Mouse (Mus musculus): ENCODE results near the gene Taok1. TPM values are rescaled to one million over a fixed set of nuclear protein-coding genes. Genes with fewer than 3 reads are reported as not detected.

Gene Taok1
- polyA plus RNA-seq, 1 experiment from 2014 or later: 23.7 TPM

DNA sequence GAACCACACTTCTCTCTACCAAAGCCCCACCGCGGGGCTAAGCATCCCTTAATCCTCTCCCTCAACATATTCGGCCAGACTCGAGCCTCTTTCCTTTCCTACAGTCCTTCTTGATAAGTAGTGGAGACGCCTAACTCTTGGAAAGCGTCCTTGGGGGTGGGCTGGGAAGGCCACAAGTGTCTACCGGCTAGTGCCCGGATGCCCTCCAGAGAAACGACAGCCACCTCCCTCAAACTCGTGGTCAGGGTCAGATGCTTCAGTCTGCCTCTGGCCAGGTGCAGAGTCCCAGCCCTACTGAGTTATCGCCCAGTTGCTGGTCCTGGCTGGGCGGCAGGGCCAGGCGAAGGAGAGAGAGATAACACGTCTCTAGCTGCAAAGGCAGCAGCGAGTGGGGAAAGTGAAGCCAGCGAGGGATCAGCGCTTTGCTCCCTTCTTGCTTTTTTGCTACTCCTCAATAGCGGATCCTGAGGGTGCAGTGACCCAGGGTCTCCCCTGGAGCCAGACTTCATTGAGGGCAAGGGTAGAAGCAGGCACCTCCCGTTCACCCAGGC is 93.3 kb downstream of the Taok1 start:
- H3K27ac ChIP-seq: no peak overlapping the region
- H3K9ac ChIP-seq: peak overlapping the region; percentile 71
- no peaks in the 10 kb centered on the region for H3K9me3 ChIP-seq
- peak overlapping the region; percentile 51 for H3K4me3 ChIP-seq
- peaks cover 48% of the 10 kb centered on the region for H3K27me3 ChIP-seq
- no peaks in the 10 kb centered on the region for H3K36me3 ChIP-seq
- H3K4me1 ChIP-seq (replicated peaks): peaks cover 54% of the 10 kb centered on the region
- peak overlapping the region; percentile 96 for H3K4me2 ChIP-seq
- no peak for ATAC-seq (ENCODE audit: low FRiP score)
- 4% methylated on average over 19 of the region's 19 CpGs for WGBS

DNA sequence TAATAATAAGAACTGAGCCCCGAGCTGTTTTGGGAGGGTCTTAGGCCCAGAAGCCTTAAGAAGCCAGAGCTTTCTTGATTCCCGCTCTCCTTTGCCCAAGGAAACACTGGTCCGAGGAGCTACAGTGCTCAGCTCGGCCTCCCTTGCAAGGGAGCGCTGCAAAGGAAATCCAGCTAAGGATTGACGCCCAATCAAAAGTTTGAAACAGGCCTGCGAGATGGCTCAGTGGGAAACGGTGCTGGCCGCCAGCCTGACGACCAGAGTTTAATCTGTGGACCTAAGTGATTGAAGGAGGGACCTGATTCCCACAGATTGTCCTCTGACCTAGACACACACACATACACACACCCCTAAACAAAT is 93.8 kb downstream of the Taok1 start:
- WGBS: 4% methylated on average over 10 of the region's 10 CpGs
- Histone ChIP-seq H3K4me2 (peak overlapping the region; percentile 96), H3K27me3 (peaks cover 48% of the 10 kb centered on the region), H3K36me3 (peaks cover 5% of the 10 kb centered on the region; the same call in 1 of the 2 replicates), H3K9me3 (no peaks in the 10 kb centered on the region), H3K9ac (peak overlapping the region; percentile 53; the same call in 1 of the 2 replicates), H3K4me3 (peak overlapping the region; percentile 60), H3K4me1 (replicated peaks) (peaks cover 54% of the 10 kb centered on the region), H3K27ac (no peak overlapping the region)
- ATAC-seq (ENCODE audit: low FRiP score): no peak

DNA sequence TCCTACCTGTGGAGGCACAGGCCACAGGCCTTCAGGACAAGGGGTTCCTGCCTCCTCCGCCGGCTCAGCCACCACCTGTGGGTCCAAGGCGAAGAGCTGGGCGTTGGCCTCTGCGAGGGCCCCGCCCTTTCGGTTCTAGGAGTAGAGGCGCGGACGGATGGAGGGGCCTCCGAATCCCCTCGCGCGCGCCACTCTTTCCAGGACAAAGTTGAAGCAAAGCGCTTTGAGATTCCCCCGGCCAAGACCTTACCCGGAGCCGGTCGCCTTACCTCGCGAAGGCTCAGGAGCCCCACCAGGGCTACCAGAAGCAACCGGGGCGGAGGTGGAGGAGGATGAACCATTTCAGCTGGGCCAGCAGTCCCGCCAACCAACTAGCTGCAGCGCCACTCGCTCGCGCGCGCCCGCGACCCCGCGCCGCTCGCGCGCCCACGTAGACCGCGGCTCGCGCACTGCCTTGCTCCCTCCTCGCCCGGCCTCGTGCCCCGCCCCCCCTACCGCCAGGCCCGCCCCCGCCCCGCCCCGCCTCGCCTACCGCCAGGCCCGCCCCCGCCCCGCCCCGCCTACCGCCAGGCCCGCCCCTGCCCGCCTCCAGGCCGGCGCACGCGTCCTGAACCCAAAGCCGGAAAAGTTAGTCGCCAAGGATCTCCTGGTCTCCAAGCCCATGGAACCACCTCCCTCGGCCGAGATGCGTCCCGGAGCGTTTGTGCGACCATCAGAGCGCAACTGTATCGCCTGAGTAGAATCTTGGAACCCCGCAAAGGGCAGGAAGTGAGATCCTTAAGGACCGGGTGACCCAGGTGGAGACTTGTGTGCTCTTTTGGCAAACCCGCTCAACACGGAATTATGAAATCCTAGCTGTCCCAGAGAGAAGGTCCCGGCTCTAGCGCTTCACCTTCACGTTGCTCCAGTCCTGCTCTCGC is 94.5 kb downstream of the Taok1 start:
- Histone ChIP-seq H3K36me3 (peaks cover 6% of the 10 kb centered on the region; the same call in 1 of the 2 replicates), H3K27me3 (peaks cover 44% of the 10 kb centered on the region), H3K9ac (peak overlapping the region; percentile 74), H3K4me1 (replicated peaks) (peaks cover 54% of the 10 kb centered on the region), H3K27ac (no peak overlapping the region), H3K4me3 (peak overlapping the region; percentile 60), H3K9me3 (no peaks in the 10 kb centered on the region), H3K4me2 (peak overlapping the region; percentile 96)
- under 1% methylated on average over 72 of the region's 84 CpGs for WGBS
- ATAC-seq (ENCODE audit: low FRiP score): peak; percentile 61

DNA sequence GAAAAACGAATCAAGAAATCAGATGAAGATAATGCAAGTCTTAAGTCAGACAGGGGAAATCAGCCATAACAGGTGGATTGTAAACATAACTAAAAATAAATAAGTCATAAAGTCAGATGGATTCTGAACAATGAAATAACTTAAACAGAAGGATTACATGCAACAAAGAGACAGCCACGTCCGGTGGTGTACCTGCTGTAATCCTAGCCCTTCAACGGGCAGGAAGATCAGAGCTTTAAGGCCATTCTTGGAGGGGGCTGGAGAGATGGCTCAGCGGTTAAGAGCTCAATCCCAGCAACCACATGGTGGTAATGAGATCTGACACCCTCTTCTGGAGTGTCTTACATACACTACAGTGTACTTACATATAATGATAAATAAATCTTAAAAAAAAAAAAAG is 96.3 kb downstream of the Taok1 start:
- WGBS: 85% methylated on average over 5 of the region's 5 CpGs
- no peak overlapping the region for H3K4me2 ChIP-seq
- no peak overlapping the region for H3K27ac ChIP-seq
- peaks cover 21% of the 10 kb centered on the region for H3K36me3 ChIP-seq
- peaks cover 47% of the 10 kb centered on the region for H3K4me1 ChIP-seq (replicated peaks)
- no peak overlapping the region for H3K9ac ChIP-seq
- peaks cover 33% of the 10 kb centered on the region for H3K27me3 ChIP-seq
- no peak overlapping the region for H3K4me3 ChIP-seq
- no peak for ATAC-seq (ENCODE audit: low FRiP score)
- H3K9me3 ChIP-seq: no peaks in the 10 kb centered on the region

DNA sequence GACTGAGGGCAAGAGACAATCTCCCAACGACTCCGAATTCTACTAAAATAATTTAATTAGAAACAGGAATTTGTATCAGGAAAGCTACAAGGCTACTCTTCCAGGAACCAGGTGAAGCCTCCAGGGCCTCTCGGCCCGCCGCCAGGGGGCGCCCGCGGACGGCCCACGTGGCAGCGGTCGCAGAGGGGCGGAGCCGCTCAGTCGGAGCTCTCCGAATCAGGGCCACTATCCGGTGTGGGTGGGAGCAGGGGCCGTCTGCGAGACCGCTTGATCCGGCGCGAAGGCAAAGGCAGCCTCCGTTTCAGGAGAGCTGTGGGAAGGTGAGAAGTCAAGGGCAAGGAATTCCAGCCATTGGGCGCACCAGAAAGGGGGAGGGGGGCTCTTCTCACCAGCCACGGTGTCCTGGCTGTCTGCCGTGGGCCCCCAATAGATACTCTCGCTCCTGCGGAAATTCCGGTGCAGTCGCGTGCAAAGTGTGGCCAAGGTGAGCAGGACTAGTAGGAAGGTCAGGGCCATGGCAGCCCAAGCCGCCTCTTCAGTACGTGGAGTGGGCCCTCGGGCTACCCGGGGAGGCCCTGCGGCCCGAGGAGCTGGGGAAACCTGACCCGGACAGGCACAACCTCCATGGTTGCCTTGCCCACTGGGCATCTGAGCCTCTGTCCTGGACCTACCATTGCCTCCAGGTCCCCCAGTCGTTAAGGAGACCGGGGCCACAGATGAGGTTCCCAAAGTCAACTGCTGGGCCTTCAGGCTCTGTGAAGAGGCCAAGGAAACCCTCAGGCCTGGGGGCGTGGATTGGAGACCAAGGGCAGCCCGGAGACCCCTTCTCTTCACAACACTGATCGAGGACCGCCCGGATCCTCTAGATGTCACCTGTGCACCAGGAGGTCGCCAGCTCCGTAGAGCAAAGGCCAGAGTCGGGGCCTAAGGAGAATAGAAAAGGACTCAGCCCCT is 99.3 kb downstream of the Taok1 start:
- Histone ChIP-seq H3K4me3 (peak overlapping the region; percentile 34), H3K27ac (no peak overlapping the region), H3K36me3 (peaks cover 51% of the 10 kb centered on the region), H3K27me3 (peaks cover 4% of the 10 kb centered on the region), H3K4me1 (replicated peaks) (peaks cover 17% of the 10 kb centered on the region), H3K9ac (peak overlapping the region; percentile 60), H3K9me3 (no peaks in the 10 kb centered on the region), H3K4me2 (peak overlapping the region; percentile 59)
- WGBS: 20% methylated on average over 49 of the region's 49 CpGs
- ATAC-seq (ENCODE audit: low FRiP score): peak; percentile 48; the same call in 1 of the 2 replicates

DNA sequence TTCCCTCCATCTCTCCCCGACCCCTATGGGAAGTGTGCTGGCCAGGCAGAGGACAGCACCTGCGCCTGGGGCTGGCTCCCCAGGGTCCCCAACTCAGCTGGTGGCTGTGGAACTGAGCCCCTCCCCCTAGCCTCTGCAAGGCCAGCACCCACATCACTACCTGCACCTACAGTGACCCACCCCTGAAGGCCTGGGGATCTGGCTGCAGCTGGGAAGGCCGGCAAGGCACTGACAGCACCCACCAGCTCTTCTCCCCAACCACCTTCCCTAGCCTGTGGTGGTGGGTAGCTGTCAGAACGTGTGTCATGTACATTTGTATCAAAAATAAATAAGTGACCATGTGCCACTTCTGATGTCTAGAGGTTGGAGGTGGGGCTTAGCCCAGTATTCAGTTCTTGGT is 100.2 kb downstream of the Taok1 start:
- H3K4me1 ChIP-seq (replicated peaks): peaks cover 11% of the 10 kb centered on the region
- ATAC-seq (ENCODE audit: low FRiP score): 0 out of 2 replicates have a peak, but pooled peaks have one; percentile 14
- no peak overlapping the region for H3K27ac ChIP-seq
- no peak overlapping the region for H3K4me2 ChIP-seq
- peaks cover 60% of the 10 kb centered on the region for H3K36me3 ChIP-seq
- 72% methylated on average over 4 of the region's 4 CpGs for WGBS
- H3K4me3 ChIP-seq: no peak overlapping the region
- no peak overlapping the region for H3K9ac ChIP-seq
- H3K9me3 ChIP-seq: no peaks in the 10 kb centered on the region
- peaks cover 3% of the 10 kb centered on the region; the same call in 1 of the 2 replicates for H3K27me3 ChIP-seq

DNA sequence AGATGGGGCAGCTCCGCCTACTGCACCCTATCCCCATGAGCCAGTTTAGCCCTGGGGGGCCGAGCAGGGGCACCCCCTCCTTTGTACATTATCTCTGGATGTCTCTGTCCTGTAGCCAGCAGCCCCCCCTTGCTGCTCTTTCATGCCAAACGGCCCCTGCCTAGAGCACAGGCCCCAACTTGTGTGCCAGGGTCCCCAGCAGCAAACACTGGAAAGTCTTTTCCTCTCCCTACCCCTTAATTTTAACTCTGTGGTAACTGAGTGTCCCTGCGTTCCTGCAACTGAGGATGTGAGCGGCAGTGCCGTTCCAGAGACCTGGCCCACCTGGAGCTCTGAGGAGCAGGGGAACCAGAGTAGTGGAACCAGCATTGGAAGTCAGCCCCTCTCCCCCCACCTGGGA is 100.7 kb downstream of the Taok1 start:
- Histone ChIP-seq H3K36me3 (peaks cover 65% of the 10 kb centered on the region), H3K27ac (no peak overlapping the region), H3K4me1 (replicated peaks) (peaks cover 8% of the 10 kb centered on the region), H3K4me3 (no peak overlapping the region), H3K4me2 (no peak overlapping the region), H3K9ac (no peak overlapping the region), H3K9me3 (no peaks in the 10 kb centered on the region), H3K27me3 (no peaks in the 10 kb centered on the region)
- no peak for ATAC-seq (ENCODE audit: low FRiP score)
- WGBS: 83% methylated on average over 6 of the region's 6 CpGs

DNA sequence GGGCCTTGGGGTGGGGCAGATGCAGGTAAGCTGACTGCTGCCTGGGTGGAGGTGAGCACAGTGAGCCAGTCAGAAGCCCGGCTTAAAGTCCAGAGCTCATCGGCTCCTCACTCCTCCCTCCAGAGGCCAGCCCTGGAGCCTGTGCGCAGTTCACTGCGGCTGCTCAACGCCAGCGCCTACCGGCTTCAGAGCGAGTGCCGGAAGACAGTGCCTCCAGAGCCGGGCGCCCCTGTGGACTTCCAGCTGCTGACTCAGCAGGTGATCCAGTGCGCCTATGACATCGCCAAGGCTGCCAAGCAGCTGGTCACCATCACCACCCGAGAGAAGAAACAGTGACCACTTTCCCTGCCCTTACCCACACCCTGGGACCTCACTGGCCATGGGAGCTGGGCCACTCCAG is 101.3 kb downstream of the Taok1 start:
- H3K27ac ChIP-seq: no peak overlapping the region
- no peak for ATAC-seq (ENCODE audit: low FRiP score)
- H3K27me3 ChIP-seq: no peaks in the 10 kb centered on the region
- H3K9me3 ChIP-seq: no peaks in the 10 kb centered on the region
- H3K36me3 ChIP-seq: peaks cover 66% of the 10 kb centered on the region
- H3K4me1 ChIP-seq (replicated peaks): peaks cover 9% of the 10 kb centered on the region
- no peak overlapping the region for H3K4me2 ChIP-seq
- WGBS: 81% methylated on average over 14 of the region's 14 CpGs
- H3K9ac ChIP-seq: no peak overlapping the region
- no peak overlapping the region for H3K4me3 ChIP-seq

DNA sequence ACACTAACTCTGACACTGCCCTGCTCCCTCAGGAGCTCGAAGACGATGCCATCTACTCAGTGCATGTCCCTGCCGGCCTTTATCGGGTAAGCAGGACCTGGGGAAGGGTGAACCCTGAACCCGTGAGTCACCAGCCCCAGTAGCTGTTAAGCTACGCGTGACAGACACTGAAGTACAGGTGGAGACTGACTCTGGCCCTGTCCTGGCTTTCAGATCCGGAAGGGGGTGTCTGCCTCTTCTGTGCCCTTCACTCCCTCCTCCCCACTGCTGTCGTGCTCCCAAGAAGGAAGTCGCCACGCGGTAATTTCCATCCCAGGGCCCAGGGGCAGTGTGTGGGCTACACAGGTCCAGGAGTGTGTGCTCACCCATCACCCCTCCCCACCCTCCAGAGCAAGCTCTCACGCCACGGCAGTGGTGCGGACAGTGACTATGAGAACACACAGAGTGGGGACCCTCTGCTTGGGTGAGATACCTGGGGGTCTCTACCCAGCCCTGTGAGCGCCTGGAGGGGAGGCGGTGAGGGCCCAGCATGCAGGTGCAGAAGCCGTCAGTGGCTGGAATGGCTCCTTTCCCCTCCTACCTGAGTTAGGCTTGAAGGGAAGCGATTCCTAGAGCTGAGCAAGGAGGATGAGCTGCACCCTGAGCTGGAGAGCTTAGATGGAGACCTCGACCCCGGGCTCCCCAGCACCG is 102.2 kb downstream of the Taok1 start:
- Histone ChIP-seq H3K4me1 (replicated peaks) (peaks cover 17% of the 10 kb centered on the region), H3K4me3 (no peak overlapping the region), H3K27me3 (no peaks in the 10 kb centered on the region), H3K36me3 (peaks cover 71% of the 10 kb centered on the region), H3K4me2 (no peak overlapping the region), H3K27ac (no peak overlapping the region), H3K9me3 (no peaks in the 10 kb centered on the region), H3K9ac (no peak overlapping the region)
- WGBS: 92% methylated on average over 22 of the region's 22 CpGs
- no peak for ATAC-seq (ENCODE audit: low FRiP score)

DNA sequence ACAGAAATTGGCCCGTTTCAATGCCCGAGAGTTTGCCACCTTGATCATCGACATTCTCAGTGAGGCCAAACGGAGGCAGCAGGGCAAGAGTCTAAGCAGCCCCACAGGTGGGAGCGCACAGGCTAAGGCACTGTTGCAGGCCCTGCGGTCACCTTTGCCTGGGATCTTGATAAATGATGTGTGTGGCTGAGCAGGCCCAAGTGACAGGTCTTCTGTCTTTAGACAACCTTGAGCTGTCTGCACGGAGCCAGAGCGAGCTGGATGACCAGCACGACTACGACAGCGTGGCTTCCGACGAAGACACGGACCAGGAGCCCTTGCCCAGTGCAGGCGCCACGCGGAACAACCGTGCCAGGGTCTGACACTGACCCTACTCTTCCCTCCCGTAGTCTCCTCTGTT is 103.2 kb downstream of the Taok1 start:
- H3K36me3 ChIP-seq: peaks cover 82% of the 10 kb centered on the region
- H3K27me3 ChIP-seq: no peaks in the 10 kb centered on the region
- WGBS: 96% methylated on average over 19 of the region's 19 CpGs
- H3K4me1 ChIP-seq (replicated peaks): peaks cover 28% of the 10 kb centered on the region
- no peak for ATAC-seq (ENCODE audit: low FRiP score)
- H3K4me3 ChIP-seq: no peak overlapping the region
- no peak overlapping the region for H3K9ac ChIP-seq
- no peak overlapping the region for H3K27ac ChIP-seq
- no peak overlapping the region for H3K4me2 ChIP-seq
- no peaks in the 10 kb centered on the region for H3K9me3 ChIP-seq

DNA sequence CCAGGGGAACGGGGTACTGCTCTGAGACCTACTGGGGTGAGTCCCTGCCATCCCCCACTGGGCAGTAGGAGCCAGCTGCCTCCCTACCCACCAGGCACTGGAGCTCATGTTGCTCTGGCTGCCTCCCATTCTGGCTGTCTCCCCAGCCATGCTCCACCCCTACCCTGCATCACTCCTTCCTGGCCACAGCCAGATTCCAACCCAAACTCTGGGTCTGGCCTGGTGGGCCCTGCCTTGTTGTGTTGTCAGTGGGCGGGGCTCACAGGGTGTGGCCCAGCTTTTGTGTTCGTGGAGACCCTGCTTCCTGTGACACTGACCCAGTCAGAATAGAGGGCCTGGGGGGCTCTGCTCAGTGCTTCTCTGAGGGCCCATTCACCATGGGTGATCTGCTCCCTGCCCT is 104.1 kb downstream of the Taok1 start:
- Histone ChIP-seq H3K4me1 (replicated peaks) (peaks cover 33% of the 10 kb centered on the region), H3K36me3 (peaks cover 82% of the 10 kb centered on the region), H3K4me2 (no peak overlapping the region), H3K27me3 (no peaks in the 10 kb centered on the region), H3K27ac (no peak overlapping the region), H3K9ac (no peak overlapping the region), H3K9me3 (no peaks in the 10 kb centered on the region), H3K4me3 (no peak overlapping the region)
- 75% methylated on average over 3 of the region's 3 CpGs for WGBS
- ATAC-seq (ENCODE audit: low FRiP score): no peak

Data from hindbrain, embryonic 13.5 days (tissue).